Mouse (Mus musculus): ENCODE measurements around the gene Mrfap1.

The Mrfap1 gene

DNA sequence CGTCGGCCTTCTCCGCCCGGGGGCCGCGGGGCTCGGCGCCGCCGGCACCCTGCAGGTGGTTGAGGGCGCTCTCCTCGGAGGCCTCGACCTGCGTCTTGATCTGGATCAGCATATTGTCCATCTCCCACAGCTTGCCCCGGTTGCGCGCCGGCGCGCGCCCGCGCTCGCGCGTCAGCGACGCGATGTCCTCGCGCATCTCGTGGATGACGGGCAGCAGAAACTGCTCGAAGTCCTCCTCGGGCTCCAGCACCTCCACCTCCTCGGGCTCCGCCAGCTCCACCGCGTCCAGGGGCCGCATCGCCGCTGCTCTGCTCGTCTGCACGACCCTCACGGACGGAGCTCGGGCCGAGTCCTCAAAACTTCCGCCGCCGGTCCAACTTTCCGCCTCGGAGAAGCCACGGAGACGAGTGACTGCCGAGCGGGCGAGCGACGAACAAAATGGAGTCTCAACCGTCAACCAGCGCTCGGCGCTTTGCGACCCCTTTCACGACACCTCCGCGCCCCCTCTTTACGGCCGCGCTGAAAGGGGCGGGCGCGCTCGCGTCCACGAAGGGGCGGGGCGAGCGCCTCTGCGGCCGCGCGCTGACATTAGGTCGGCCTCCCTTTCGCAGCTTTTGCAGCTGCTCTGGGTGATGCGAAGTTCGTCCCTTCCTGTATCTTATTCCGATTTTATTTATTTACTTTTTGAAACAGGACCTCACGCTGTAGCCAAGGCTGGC is at the start of gene Mrfap1:
TSS of gene Mrfap1 (minus strand) at position 477 of the 719 bp plus-strand sequence.
- peak; percentile 97 for DNase-seq (ENCODE audit: low read depth, low spot score)

DNA sequence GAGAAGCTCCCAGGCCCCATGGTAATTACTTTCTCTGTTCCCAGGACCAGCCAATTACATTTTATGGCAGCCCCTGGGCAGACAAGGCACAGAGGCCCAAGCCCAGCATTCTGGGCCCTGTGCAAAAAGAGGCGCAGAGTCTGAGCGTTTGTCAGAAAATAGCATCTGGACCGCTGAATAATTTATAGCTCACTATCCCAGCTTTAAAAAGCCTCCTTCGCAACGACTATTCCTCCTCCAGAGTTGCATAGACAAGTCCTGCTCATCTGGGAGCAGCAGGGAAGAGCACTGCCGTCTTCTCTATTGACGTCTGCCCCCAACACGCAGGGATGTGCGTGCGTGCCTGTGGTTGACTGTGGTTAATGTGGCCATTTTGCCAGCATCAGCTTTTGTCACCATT is 47.9 kb upstream of the Mrfap1 start:
- no peak for DNase-seq (ENCODE audit: low read depth, low spot score)

DNA sequence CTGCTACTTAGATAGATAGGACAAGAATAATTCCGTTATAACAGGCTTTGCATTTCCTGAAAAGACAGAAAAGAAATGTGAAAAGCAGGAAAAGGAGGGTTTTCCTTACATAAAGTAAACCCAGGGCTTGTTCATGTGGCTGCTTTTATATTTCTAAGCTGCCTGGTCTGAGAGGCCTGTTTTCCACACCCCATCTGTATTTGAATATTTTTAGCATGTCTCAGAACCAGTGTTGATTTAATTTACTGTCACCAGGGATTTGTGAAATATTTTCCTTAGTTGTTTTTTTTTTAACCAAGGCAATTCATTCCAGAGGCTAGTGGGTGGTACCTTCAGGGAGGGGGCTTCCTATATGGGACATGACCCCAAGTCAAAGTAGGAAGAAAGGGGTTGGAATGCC is 45.1 kb upstream of the Mrfap1 start:
- DNase-seq (ENCODE audit: low read depth, low spot score): no peak

DNA sequence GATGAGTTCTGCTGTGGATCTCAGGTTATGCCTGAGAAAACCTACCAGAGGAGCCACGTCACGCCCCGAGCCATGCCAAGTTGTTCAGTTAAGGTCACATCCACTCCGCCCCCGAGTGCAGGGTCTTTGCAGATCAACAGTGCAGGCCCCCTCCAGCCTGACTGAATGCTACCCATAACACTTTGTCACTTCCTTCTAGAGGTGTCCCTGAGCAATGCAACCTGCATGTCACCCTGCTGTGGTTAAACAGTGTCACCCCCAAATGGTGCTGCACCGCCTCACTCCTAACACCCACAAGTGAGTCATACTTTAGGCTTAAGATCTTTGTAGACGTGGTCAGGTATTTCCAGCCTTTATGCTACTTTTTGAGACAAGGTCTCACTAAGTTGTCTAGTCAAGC is 43.5 kb upstream of the Mrfap1 start:
- DNase-seq (ENCODE audit: low read depth, low spot score): peak; percentile 33

DNA sequence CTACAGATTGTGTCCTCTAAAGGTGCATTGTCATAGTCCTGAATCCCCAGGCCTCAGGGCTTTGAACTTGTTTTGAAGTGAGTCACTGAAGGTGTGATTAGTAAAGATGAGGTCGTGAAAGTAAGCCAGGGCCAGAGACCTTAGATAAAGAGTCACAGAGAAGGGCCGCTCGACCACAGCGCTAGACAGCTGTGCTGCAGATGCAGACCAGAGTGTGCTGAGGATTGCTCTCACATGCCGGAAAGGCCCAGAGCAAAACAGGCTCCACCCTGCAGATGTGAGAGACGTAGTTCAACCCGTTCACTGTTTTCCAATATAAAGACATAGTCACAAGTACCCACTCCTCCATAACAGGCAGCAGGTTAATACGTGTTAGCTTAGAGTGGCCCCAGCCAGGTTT is 43.0 kb upstream of the Mrfap1 start:
- peak; percentile 10 for DNase-seq (ENCODE audit: low read depth, low spot score)

DNA sequence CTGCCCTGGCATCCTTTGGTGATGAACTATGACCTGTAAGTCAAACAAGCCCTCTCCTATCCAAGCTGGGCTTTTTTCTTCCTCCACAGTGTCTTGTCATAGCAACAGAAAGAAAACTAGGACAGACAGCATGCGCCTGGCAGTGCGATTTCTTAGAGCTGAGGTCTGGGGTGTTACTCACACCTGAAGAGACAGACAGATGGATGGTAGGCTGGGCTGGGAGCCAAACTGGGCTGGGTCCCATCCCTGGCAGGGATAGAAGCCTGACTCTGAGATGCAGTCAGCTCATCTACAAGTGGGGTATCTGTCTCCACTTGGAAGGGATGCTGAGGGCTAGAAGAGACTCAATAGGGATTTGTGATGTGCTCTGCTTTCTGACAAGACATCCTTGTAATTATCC is 42.5 kb upstream of the Mrfap1 start:
- DNase-seq (ENCODE audit: low read depth, low spot score): no peak

DNA sequence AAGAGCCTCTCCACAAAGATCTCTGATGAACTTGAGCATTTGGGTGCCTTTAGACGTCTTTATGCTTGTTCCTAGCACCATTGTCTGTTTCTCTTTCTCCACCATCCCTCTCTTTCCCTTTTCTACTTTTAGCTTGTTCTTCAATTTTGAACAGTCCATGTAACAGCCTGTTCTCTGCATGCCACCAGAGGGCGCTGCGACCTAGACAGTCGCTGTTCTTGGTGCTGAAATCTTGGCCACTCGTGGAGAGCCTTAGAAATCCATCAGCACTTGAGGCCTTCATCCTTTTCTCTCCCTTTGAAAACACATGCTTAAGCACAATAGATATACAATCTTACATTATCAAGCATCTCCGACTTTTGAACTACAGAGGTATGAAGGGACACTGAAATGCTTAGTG is 39.4 kb upstream of the Mrfap1 start:
- peak; percentile 67 for DNase-seq (ENCODE audit: low read depth, low spot score)

DNA sequence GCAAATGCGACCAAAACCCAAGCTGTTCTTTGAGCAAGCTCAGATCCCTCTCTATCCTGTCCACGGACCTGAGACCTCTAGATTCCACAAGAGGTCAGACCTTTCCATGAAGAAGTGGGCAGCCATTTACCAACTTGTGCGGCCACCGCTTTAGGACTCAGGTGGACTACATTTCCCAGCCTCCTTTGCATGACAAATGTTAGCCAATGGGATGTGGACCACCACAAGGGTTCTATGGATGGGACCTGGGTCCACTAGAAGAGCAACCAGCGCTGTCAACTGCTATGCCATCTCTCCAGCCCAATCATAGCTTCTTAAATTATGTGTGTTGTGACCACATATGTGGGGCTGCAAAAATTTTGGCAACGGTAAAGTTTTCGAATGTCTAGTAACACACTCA is 34.7 kb upstream of the Mrfap1 start:
- no peak for DNase-seq (ENCODE audit: low read depth, low spot score)

DNA sequence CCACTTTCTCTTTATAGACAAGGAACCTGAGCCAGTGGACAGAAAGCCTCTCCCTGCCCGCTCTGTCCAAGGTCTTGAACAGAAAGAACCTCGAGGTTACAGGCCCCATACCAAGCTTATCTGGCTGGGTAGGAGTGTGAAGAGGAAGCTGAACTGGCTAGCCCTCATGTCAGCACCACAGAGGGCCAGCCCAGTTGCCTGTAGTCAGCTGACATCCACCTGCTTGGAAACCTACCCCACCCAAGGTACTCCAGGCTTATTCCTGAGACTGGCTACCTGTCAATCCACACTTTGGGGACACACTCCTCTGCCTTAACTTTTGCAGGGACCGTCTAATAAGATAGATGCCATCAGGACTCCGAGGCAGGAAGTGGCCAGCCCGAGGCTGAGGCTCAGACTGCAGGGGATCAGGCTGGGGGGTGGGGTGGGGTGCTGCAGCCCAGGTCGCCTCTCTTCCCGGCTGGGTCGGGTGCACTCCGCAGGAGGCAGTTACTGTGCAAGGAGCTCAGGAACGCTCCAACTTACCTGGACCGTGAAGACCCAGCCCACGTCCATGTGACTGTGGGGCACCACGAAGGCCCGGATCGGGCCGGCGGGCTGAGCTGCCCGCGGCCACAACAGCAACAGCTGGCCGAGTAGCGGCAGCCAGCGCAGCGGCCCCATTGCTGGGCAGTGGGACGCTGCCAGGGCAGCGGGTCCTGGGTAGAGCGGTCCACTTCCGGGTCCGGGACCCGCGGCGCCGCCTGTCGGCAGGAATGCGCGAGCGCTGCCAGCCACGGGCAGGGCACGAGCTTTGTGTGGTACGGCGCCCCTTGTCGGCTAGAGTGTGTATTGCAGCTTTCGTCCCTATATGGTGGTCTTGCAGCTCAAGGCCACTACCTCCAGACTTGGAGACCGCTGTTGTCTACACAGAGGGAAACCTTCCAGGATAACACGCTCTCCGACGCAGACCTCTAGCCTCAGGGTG is 33.6 kb upstream of the Mrfap1 start, which contains the start of gene Man2b2:
TSS of gene Man2b2 (minus strand) at position 741 of the 967 bp plus-strand sequence.
- peak; percentile 90 for DNase-seq (ENCODE audit: low read depth, low spot score)

DNA sequence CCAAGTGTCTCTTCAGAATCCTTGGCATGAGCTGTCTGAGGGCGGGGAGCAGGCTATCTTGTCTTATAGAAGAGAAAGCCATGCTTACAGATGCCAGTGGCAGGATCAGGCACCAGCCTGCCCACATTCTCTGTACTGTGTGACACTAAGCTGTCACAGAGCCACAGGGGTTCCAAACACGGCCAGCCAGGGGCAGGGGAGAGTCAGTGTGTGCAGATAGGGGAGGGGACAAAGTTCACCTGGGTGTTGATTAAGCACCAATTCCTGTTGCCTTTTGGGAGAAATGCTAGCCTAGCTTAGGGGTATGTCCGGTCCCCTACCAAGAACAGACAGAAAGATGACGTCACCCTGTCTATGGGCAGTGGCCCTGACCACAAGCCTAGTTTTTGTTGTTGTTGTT is 32.5 kb upstream of the Mrfap1 start:
- DNase-seq (ENCODE audit: low read depth, low spot score): no peak

DNA sequence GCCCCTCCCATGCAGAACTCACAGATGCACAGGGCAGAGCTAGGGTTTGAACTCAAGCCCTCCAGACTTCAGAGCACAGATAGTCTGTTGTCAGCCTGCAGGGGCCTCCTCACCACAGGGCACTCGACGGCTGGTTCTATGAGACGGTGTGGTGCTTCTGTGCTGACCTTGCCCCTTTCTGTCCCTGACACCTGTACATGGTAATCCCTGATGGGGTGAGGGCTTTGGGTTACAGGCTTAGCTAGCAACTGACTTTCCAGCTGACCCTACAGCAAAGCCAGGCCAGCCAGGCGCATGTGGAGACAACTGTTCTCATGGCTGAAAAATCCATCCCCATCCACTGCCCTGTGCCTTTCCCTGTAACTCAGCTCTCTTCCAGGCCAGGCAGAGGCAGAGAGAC is 26.3 kb upstream of the Mrfap1 start:
- no peak for DNase-seq (ENCODE audit: low read depth, low spot score)

DNA sequence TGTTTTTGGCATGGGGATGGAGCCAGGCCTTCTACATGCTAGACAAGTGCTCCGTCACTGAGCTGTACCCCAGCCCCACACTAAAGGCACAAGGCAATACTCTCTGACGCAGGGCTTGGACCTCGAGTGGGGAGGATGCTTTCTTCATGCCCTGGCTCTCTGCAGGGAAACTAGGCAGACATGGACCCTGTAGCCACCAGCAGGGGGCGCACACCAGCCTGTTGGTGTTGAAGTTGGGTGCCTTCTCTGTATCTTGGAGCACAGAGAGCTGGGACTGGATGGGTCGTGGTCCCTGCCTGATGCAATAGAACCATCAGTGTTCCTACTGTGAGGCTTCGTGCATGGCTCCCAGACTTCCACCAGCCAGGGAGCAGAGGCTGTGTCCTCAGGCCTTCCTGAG is 23.6 kb upstream of the Mrfap1 start:
- peak; percentile 49 for DNase-seq (ENCODE audit: low read depth, low spot score)

DNA sequence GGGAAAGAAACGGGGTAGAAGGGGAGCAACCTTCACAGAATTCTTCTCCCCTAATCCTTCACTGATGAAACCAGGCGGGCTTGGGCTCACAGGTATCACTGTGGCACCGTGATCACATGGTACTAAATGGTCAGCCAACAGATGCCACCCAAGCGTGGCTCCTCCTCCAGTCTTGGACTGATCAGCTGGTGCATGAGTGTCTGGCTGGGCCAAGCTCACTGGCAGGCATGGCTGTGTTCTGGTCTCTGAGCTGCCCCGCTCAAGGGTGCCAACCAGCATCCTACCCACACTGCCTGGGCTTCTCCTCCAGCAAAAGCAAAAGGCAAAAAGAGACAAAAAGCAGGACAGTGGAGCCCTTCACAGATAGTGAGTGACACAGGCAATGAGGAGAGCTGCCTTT is 23.2 kb upstream of the Mrfap1 start:
- DNase-seq (ENCODE audit: low read depth, low spot score): no peak

DNA sequence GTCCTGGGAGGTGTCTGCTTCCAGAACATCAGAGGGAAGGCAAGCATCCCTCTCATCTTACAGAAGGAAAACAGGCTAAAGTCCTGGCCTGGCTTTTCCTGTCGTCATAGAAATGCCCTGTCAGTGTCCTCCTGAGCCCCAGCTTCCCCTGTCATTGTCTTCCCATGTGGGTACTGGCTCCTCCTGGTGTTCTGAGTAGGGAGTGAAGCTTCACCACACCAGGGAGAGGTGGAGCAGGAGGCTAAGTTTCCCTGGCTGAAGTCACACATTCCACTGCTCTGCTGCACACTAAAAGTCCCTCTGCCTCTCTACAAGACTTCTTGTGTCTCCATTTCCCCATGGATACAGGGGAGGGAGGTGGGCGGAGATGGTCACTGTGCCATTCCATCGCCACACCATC is 21.2 kb upstream of the Mrfap1 start:
- no peak for DNase-seq (ENCODE audit: low read depth, low spot score)

DNA sequence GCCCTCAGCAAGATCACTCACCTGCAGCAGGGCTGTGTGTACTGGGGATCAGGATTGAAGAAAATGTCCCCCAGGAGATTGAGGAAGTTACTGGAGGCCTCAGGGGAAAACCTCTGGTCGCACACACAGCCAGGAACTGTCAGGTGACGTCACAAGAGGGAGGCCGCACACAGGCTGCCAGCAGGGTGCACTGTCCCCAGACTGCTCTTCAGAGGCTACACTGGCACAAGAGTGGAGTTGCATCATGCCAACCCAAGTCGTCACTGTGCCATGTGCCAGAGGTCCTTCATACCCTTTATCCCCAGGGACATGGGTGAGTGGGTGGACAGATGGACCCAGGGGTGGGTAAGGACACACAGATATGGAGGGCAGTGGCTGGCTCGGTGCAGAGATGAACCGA is 18.0 kb upstream of the Mrfap1 start:
- DNase-seq (ENCODE audit: low read depth, low spot score): no peak

DNA sequence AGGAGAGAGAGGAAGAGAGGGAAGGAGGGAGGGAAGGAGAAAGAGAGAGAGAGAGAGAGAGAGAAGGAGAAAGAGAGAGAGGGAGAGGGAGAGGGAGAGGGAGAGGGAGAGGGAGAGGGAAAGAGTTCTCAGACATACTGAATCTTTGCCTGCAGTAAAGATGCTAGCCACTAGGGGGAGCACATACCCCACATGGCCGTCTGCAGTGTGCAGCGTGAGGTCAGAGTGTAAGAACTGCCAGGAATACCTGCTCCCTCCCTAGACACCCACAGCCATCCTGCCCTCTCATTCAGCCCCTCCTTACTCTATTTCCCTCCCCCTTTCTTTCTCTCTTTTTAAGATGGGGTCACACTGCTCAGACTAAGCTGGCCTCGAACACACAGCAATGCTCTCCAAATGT is 14.8 kb upstream of the Mrfap1 start:
- DNase-seq (ENCODE audit: low read depth, low spot score): peak; percentile 54

DNA sequence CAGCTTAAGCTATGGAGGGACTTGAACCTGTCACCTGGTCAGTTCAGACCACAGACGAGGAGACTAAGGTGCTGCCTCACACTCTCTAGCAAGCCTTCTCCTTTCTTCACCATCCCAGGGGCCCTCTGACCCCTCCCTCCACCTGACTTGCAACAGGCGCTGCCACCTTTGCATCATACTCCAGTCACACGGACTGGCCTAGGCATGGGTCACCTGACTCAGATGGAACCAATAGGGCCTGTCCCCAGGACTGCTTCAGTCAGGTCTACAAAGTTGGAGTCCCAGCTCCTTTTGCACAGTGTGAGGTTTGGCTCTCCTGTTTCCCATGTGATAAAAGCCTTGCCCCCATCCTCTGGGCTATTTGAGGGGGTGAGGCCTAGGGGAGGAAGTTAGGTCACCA is 14.1 kb upstream of the Mrfap1 start:
- DNase-seq (ENCODE audit: low read depth, low spot score): no peak

DNA sequence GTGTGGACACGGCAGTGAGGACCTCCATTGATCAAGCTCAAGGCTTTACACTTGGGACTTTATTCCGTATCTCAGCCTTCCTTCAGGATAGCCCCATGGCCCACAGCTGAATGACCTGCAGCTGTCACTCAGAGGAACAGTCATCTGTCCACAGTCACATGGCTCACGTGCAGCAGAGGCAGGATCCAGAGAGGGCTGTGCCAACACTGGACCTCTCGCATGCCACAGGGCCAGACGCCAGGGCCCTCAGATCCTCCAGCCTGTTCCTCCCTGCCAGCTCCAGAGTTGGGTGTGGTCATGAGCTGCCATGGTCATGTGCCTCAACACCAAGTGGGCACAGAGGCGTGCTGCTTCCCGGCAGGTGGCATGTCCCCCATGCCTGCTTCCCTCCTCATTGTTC is 12.6 kb upstream of the Mrfap1 start:
- DNase-seq (ENCODE audit: low read depth, low spot score): no peak

DNA sequence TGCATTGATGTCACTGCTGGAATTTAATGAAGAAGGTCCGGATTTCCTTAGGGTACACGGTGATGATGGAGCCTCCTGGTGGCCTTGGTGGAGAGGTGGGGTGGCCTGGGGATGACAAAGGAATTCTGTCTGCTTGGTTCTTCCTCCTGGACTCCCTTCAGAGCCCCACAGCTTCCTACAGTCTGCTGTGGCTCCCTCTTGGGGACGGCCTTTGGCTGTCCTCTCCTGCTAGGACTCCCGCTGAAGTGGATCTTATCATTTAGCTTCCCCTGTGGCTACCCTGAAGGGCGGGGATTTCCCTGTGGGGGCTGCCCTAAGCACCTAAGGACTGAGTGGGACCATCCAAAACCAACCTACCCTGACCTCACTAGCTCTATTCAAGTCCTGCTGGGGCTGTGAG is 10.5 kb upstream of the Mrfap1 start:
- no peak for DNase-seq (ENCODE audit: low read depth, low spot score)

DNA sequence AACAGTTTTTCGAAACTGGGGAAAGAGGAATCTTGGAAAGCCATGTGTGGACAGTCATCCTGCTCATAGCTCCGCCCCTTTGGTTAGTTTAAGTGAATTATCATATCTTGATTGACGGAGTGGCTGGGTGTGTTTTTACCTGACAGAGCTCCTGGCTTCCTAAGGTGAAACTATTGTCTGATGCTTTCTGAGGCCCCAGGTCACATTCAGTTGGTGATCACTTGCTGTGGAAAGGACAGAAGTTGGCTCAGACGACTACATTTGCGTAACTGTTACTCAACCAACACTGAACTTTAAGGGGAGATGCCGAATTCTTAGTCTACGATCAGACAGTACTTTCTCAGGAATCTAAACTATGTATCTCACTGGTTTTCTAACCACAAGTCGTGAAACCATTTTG is 719 bp upstream of the Mrfap1 start:
- no peak for DNase-seq (ENCODE audit: low read depth, low spot score)

DNA sequence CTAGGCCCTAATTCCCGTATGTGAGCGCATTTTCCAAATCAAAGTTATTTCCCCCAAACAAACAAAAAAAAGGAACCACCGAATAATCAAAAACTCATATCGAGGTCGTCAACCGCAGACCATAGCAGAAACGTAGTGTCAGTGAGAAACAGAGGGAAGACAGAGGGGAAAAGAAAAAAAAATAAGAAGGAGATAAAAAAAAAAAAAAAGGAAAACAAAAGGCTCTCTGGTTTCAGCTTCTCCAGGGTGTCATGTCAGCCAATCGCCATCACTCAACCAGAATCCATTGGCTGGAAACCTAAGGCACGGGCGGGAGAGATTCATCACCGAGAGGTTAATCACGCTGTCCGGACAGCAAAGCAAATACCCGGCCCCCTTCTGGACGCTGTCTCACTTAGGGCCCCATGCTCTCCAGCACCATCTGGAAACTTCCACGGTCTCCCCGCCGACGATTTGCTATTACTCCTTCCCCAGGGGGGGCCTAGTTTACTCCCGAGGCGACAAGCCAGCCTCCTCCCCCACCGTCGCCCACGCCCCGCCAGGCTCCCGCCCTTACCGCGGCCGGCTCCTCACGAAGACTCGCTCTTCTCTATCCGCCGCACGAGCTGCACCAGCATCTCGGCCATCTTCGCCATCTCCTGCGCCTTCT is 801 bp downstream of the Mrfap1 start:
- DNase-seq (ENCODE audit: low read depth, low spot score): peak; percentile 80

DNA sequence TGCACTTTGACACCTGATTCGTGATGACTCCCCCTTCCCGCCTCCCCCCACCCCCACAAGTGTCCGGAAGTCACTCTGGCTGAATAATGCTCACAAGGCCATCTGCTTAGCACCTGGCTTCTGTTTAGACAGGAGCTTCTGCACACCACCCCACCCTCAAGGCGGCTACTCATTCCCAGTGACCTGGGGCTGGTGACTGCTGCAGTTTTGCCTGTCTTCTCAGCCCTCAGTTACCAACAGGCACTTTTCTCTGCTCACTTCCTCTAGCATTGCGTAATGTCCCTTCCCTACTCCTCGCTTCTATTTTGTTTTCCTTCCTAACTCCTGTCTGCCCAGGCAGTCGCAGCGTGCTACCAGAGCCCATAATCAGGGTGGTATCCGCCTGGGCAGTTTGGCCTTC is 4.7 kb downstream of the Mrfap1 start:
- DNase-seq (ENCODE audit: low read depth, low spot score): no peak

All from CD4-positive helper T cell, adult 2 months (primary cell).